Mouse (Mus musculus) brain, embryonic 14.5 days (tissue): ENCODE results near the gene Cd276. TPM values are rescaled to one million over a fixed set of nuclear protein-coding genes. Genes with fewer than 3 reads are reported as not detected.

ENCODE experiments used
- DNase-seq: peaks from one replicate; pipeline ENCODE4 v3.0.0-alpha.2; 2011; ENCODE audit warnings: low read depth
- CTCF ChIP-seq: fragments of 200-500 bp; IDR thresholded peaks from 2 replicates; pipeline ENCODE4 v1.5.1; 2012; ENCODE audit warnings: inconsistent platforms, mild to moderate bottlenecking, moderate library complexity, borderline replicate concordance; ENCODE audit not compliant: insufficient read depth, insufficient read length; ENCODE audit errors: extremely low read depth
- POLR2A ChIP-seq: fragments of 200-500 bp; IDR thresholded peaks from 2 replicates; pipeline ENCODE4 v1.6.1; 2012; ENCODE audit warnings: mild to moderate bottlenecking, inconsistent platforms, borderline replicate concordance; ENCODE audit not compliant: poor library complexity, insufficient read depth, insufficient read length, severe bottlenecking; ENCODE audit errors: extremely low read depth
- polyA plus RNA-seq: library from polyadenylated mRNA; depleted of rRNA; stranded (reverse); fragments of >200 nt; gene quantifications from 2 replicates; pipeline ENCODE4 v1.2.3, GENCODE M21; 2012

Cd276 gene
- polyA plus RNA-seq, 1 experiment: 47.1 TPM

DNA sequence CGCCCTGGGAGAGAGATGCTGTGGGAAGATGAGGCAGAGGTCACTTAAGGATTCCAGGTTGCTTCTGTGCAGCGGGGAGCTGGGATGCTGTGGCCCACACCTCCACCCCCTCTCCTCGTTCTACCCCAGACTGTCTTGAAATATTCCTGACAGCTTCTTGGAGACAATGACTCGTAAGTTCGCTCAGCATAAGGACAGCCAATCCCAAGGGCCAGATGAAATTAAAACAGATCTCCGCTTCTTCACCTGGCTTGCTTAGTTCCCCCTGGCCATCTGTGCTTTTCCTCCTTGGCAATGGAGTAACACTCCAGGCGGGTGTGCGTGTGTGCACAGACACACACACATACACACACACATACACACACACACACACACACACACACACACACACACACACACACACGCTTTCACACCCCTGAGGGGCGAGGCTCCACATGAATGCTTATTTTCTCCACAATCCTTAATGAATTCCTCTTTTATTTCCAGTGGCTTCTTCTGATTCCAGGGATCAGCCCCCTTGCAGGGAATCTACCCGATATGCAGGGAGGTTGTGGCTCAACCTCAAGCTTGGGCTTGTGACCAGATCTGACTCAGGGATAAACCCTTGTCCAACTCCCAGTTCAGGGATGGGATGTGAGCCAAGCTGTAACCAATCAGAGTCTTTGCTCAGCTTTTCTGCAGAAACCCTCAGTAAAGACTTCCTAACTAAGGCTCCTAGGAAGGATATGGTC lies 8.4 kb downstream of the Cd276 start:
- TF ChIP-seq POLR2A: no peak
- no peak for TF ChIP-seq CTCF
- peak; percentile 51 for DNase-seq

DNA sequence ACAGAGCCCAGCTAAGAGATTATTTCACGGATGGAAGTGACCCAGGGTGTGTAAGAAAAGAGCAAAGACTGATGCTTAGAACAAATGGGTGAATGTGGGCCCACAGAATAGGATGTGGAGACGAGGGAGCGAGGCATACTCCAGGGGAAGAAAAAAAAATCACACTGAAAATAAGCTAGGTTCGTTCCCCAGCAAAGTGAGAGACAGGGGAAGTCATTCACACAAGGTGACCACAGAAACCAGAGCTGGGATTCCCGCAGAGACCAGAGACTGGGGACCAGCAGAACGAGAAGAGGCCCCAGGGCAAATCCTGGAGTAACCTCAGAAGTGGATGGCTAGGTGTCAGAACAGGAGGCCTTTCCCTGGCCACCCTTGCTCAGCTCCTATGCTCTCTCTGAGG lies 9.8 kb downstream of the Cd276 start:
- TF ChIP-seq POLR2A: no peak
- no peak for TF ChIP-seq CTCF
- no peak for DNase-seq

GRCm38 (mm10) chr9:58544879-58545324 lies 10.3 kb downstream of the Cd276 start:
- TF ChIP-seq CTCF (no peak), POLR2A (no peak)
- DNase-seq: peak; percentile 53

DNA sequence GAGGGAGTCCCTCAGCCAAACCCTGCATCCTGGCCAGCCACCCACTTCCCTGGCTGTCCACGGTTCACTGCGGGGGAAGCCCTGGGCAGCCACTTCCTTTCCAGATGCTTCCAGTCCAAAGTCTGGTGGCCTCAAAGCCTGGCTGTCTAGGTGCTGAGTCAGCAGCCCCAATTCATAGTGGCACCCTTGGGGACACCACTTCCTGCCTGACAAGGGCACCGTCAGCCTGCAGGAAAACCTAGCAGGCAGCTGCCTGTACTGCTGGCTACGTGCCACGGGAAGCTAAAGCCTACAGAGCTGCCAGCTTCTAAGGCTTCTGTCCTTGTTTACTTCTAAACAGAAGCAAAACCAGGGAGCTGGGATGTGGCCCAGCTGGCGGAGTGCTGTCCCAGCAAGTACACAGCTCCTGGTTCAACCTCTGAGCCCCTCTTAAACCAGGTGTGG lies 13.3 kb downstream of the Cd276 start:
- TF ChIP-seq POLR2A: no peak
- peak; percentile 88 for DNase-seq

GRCm38 (mm10) chr9:58539886-58540285 lies 15.4 kb downstream of the Cd276 start:
- peak; percentile 91 for TF ChIP-seq CTCF
- no peak for TF ChIP-seq POLR2A

DNA sequence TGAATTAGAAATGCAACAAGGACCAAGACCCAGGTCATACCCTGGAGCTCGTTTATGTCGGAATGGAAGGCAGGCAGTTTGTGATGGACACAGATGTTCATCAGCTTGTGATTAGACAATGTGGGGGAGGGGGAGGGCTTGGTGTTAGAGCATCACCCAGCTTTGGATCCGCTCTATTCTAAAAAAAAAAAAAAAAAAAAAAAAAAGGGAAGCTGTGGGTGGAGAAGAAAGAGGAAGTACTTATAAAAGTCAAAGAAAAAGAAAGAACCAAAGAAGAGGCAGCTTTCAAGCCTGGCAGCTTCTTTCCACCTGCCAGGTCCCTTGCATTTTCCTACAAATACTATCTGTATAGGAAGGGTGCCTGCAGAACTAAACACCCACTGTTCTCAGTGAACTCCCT lies 17.5 kb downstream of the Cd276 start:
- no peak for DNase-seq
- TF ChIP-seq CTCF: no peak
- no peak for TF ChIP-seq POLR2A

More at GRCm38 (mm10) chr9:58539886-58540285, 15.4 kb downstream of the Cd276 start:
- peak; percentile 85 for DNase-seq

DNA sequence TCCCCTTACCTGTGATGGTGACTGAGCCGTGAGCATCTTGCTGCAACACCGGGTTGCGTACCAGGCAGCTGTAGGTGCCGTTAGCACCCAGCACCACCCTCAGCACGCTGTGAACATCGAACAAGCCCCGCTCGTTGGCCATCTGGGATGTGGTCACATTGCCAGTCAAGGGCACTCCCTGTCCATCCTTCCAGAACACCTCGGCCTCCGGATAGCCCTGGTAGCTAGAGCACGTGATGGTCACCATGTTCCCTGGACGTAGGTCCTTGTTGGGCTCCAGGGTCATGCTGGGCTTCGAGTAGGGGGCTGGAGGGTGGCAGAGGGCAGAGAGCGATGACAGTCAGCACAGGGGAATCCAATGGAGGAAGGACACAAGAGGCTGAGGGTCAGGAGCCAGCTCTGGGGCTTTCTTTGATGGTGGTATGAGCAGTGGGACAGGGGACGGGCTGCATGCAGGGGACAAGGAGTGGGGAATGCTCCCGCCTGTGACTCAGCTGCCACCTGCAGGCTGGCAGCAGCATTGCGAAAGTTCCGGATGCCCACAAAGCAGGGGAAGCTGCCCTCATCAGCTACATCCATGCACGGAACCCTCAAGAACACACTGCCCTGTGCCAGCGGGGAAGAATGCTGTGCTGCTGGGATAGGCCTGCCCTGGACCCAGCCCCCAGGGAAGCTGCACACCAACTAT lies 19.6 kb downstream of the Cd276 start:
- TF ChIP-seq CTCF (peak; percentile 82), POLR2A (no peak)
- DNase-seq: peak; percentile 80

DNA sequence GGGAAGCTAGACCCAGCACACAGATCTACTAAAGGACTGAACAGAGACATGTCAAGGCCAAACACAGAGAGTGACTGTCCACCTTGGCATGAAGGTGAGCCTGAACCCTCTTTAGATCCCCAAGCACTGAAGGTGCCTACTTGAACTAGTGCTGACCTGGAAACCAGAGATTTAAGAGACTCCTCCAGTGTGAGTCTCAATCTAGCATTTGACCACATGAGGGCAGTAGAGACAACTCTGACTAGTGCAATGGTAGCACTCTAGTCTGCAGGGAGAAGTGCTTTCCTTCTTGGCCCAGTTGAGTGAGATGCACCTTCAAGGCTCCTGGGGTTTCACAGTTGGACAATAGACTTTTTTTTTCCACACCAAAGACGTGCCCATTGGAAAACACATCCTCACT lies 20.5 kb downstream of the Cd276 start:
- DNase-seq: peak; percentile 81

DNA sequence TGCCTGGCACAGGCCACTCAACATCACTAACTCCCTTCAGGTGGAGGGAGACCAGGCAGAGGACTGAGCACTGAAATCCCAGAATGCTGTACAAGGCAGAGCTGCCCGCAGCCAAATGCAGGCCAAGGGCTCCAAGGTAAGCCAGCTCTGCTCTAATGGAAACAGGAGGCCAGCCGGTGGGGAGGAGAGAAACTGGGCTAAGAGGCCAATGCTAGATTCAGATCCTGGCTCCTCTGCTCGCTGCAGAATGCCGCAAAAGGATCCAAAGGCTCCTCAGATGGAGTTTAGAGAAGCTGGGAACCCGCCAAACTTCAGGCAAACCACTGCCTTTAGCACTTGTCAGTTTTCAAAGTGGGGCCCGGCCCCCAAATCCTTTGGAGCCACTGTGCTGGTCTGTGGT lies 21.9 kb downstream of the Cd276 start:
- TF ChIP-seq POLR2A: no peak
- no peak for TF ChIP-seq CTCF
- no peak for DNase-seq

More for the DNA sequence above, 20.5 kb downstream of the Cd276 start:
- TF ChIP-seq POLR2A (no peak), CTCF (peak; percentile 73; the same call in 1 of the 2 replicates)

DNA sequence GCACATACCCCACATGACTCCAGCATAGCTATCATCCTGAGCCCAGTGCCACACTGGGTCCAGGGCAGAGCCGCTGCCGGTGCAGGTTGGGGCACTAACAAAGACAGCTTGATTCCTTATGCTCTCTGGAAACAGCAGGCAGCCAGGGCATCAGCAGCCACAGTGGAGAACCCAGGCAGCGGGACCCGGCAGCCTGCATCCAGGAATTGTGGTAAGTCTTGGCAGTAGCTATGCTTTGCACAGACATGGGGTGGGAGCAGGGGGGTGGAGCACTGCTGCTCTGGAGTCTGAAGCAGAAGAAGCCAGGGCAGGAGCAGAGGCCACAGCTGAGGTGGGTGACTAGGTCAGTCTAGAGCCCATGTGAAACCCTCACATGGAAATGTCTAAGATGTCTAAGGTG lies 23.0 kb downstream of the Cd276 start:
- TF ChIP-seq POLR2A (no peak), CTCF (no peak)
- no peak for DNase-seq

GRCm38 (mm10) chr9:58530407-58530806 lies 24.8 kb downstream of the Cd276 start:
- TF ChIP-seq CTCF: no peak
- TF ChIP-seq POLR2A: no peak
- DNase-seq: no peak
